13 mouse cellular contexts compared by ENCODE assay signal in genomic region chr7:96986795-96987445, GRCm38 (mm10). TPM values are rescaled to one million over a fixed set of nuclear protein-coding genes. Genes with fewer than 3 reads are reported as not detected.
DNase-seq lines count a peak whose midpoint lies in the region; ATAC-seq lines count a peak whose summit lies in the region.
"Had no signal": no experiment of that assay in that cellular context is flagged by ENCODE, and none has a peak within 500 bp of the region (broad histone marks: within the 10 kb centered on the region; RNA-seq: fewer than 3 reads in every experiment).

No protein-coding gene starts in this region.

- peak; percentile 23; the same call in 1 of the 2 replicates for ATAC-seq in hindbrain, embryonic 13.5 days (ENCODE audit: low FRiP score)
- ATAC-seq in neural tube, embryonic 14.5 days (ENCODE audit: low read depth) = peak; percentile 60; the same call in 1 of the 2 replicates
- ATAC-seq: intestine, embryonic 16.5 days had no signal

- DNase-seq in left cerebral cortex, postnatal 4 days = peak; percentile 40
- DNase-seq in left cerebral cortex, postnatal 14 days (ENCODE audit: low spot score in 2 of 2) = no peak
- peak; percentile 9 for DNase-seq in embryo, embryonic 9.5 days (ENCODE audit: extremely low spot score)
- no peak for DNase-seq in ovary, postnatal 10 days (ENCODE audit: low spot score)
- no peak for DNase-seq in left cerebral cortex, adult 8-10 months (ENCODE audit: low spot score in 2 of 2)
- DNase-seq in left cerebral cortex, adult 9 months (ENCODE audit: low spot score in 2 of 2) = no peak
- DNase-seq: heart, adult 18-20 months; thymus, postnatal 25 days had no signal

- no peaks in the 10 kb centered on the region for H3K27me3 ChIP-seq in hindbrain, embryonic 13.5 days
- H3K27me3 ChIP-seq in neural tube, embryonic 14.5 days (ENCODE audit: control insufficient read depth, insufficient read depth, low read length) = no peaks in the 10 kb centered on the region
- H3K27me3 ChIP-seq: liver, embryonic 15.5 days had no signal

- H3K36me3 ChIP-seq in hindbrain, embryonic 13.5 days = no peaks in the 10 kb centered on the region
- H3K36me3 ChIP-seq in neural tube, embryonic 14.5 days (ENCODE audit: control insufficient read depth, insufficient read depth, low read length) = no peaks in the 10 kb centered on the region
- H3K36me3 ChIP-seq: liver, embryonic 15.5 days had no signal

- H3K4me3 ChIP-seq in hindbrain, embryonic 13.5 days = no peak overlapping the region
- no peak overlapping the region for H3K4me3 ChIP-seq in neural tube, embryonic 14.5 days (ENCODE audit: low read depth, low read length)
- H3K4me3 ChIP-seq: liver, embryonic 15.5 days; myocyte had no signal

- peak overlapping the region; percentile 25; the same call in 1 of the 2 replicates for H3K27ac ChIP-seq in hindbrain, embryonic 13.5 days
- no peak overlapping the region for H3K27ac ChIP-seq in neural tube, embryonic 14.5 days (ENCODE audit: low read depth, low read length)
- H3K27ac ChIP-seq: liver, embryonic 15.5 days had no signal

- intact Hi-C loops in left cerebral cortex, postnatal 4 days (cut with DNase I) = no loop called here
- intact Hi-C loops in left cerebral cortex, postnatal 14 days (cut with DNase I) = no loop called here

- no peak overlapping the region for H3K9ac ChIP-seq in hindbrain, embryonic 13.5 days
- H3K9ac ChIP-seq in neural tube, embryonic 14.5 days (replicated peaks; ENCODE audit: low read depth, low read length) = no peak overlapping the region
- H3K9ac ChIP-seq: liver, embryonic 15.5 days had no signal

- peaks cover 33% of the 10 kb centered on the region for H3K4me1 ChIP-seq in hindbrain, embryonic 13.5 days (replicated peaks)
- H3K4me1 ChIP-seq in neural tube, embryonic 14.5 days (ENCODE audit: control insufficient read depth, insufficient read depth, low read length) = peaks cover 10% of the 10 kb centered on the region; the same call in 1 of the 2 replicates

- H3K9me3 ChIP-seq in hindbrain, embryonic 13.5 days = no peaks in the 10 kb centered on the region
- H3K9me3 ChIP-seq in neural tube, embryonic 14.5 days (ENCODE audit: control insufficient read depth, low read length) = no peaks in the 10 kb centered on the region
- H3K9me3 ChIP-seq: liver, embryonic 15.5 days had no signal

- H3K4me2 ChIP-seq in hindbrain, embryonic 13.5 days = 0 out of 2 replicates have a peak overlapping the region, but pooled peaks have one; percentile 10
- no peak overlapping the region for H3K4me2 ChIP-seq in neural tube, embryonic 14.5 days (ENCODE audit: low read depth, low read length)
- H3K4me2 ChIP-seq: liver, embryonic 15.5 days had no signal

- WGBS in hindbrain, embryonic 13.5 days = 30% methylated on average over 9 of the region's 9 CpGs
- 32% methylated on average over 9 of the region's 9 CpGs for WGBS in neural tube, embryonic 14.5 days

RNA-seq across cellular contexts. Expression of gene Nars2, which starts 35.6 kb away (rescaled TPM):
- 10 to 100 TPM; 17.6 to 19.7 TPM for total RNA-seq in left cerebral cortex, postnatal 4 days (2021)
- 10 to 100 TPM; 16.4 to 18.3 TPM for total RNA-seq in left cerebral cortex, postnatal 14 days (2021)
- polyA plus RNA-seq in hindbrain, embryonic 13.5 days (2015; fragmentation: Nextera tagmentation; extraction: Ambion mirVana) = 17.5 and 17.6 TPM in 2 replicates
- polyA plus RNA-seq in neural tube, embryonic 14.5 days (2014; fragmentation: Nextera tagmentation; extraction: Ambion mirVana) = 20.2 and 23.9 TPM in 2 replicates
- 10 to 100 TPM; 16.1 to 21.5 (median 17.5) TPM for total RNA-seq in left cerebral cortex, adult 8-10 months (2022)

Comparison
In these comparisons a context has a peak if more than half of its experiments do, and no peak if none do; other contexts are left out.
1. DNase-seq: peak in left cerebral cortex, postnatal 4 days (single experiment) and embryo, embryonic 9.5 days (single experiment); none in left cerebral cortex, postnatal 14 days (0 of 2), ovary, postnatal 10 days (single experiment), left cerebral cortex, adult 8-10 months (0 of 2) and left cerebral cortex, adult 9 months (0 of 2).